Mouse (Mus musculus) ES-Bruce4 (cell line): ENCODE measurements at regions not wholly inside any gene's neighbourhood (a gene's known extent, or its start where the extent isn't known, plus 50 kb on each side); places are given as distances from the start of the nearest gene placed in this dataset.

Experiments
- CTCF ChIP-seq: IDR thresholded peaks from one replicate; pipeline ENCODE4 v1.8.1; 2011; ENCODE audit warnings: low read depth, low read length
- EP300 ChIP-seq: IDR thresholded peaks from 2 replicates; pipeline ENCODE4 v1.6.1; 2011; ENCODE audit warnings: low read depth, low read length; ENCODE audit not compliant: insufficient read depth
- POLR2A ChIP-seq: IDR thresholded peaks from one replicate; pipeline ENCODE4 v1.8.1; 2011; ENCODE audit warnings: low read length; ENCODE audit not compliant: insufficient read depth

- TF ChIP-seq CTCF (no peak), POLR2A (no peak), EP300 (no peak)
These were observed 92.9 kb downstream of the Stk35 start for GRCm38 (mm10) chr2:129893231-129893630.
